Mouse (Mus musculus) c-Kit-negative CD71-positive TER-119-positive erythroid progenitor cells, embryonic 14.5 days (primary cell): ENCODE results near the gene Eri3.

Experiments
- DNase-seq: peaks from one replicate; pipeline ENCODE4 v3.0.0-alpha.2; 2013; ENCODE audit warnings: low read depth, low spot score

The Eri3 gene

DNA sequence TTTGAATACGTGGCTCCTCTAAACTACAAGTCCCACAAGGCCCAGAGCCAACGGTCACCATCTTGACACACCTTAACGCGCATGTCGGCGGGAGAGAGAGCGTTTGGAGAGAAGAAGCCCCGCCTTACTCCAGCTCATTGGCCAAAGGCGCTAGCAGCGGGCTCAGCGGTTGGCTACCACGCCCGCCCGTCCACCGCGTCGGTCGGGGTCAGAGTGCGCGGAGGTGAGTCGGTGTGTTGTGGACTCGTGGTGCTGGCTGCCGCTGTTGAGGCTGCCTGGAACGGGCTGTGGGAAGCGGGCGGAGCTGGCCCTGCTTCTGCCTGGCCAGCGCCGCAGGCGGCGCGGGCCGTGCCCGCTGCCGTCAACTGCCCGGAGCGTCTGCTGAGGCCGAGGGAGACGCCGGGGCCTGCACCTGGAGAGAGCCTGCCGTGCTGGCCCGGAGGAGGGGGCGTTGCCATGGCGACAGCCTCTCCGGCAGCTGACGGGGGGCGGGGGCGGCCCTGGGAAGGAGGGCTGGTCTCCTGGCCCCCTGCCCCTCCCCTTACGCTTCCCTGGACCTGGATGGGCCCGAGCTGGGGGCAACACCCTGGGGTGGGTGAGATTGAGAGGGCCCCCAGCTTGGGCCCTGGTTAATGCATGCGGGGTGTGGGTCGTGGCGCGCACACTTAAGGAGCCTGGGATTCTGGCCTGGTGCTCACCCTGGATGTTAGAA lies at the start of gene Eri3:
Gene Eri3, plus strand, starts transcription at position 226 of the 712 bp plus-strand sequence.
- peak; percentile 95 for DNase-seq

DNA sequence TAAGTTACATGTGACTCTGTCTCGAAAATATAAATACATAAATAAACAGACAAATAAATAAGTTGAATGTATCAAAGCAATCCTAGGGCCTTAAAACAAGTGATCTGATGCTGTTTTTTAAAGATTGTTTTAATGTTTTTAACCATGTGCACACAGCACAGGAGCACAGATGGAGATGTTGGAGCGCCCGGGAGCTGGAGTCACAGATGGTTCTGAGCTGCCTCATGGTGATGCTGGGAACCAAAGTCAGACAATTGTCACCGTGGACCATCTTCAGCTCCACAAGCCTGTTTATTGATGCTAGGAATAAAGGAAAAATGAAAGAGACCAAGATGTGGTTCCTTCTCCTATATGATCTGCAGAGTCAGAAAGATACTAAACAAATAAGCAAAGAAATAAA lies 31.9 kb upstream of the Eri3 start:
- DNase-seq: no peak

DNA sequence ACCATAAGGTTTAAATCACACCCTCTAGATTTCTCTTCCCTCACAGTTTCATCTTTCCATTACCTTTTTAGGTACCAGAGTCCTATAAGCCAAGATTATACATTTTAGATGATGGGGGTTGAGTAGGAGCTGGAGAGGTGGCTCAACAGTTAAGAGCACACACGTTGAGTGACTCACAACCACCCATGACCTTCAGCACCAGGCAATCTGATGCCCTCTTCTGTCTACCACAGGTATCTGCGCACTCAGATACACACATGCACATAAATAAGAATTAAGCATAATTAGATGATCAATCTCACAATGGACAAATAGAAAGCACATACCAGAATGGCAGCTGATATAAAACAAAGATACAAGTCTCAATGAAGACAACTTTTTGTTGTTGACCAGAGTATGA lies 28.8 kb upstream of the Eri3 start:
- DNase-seq: no peak

DNA sequence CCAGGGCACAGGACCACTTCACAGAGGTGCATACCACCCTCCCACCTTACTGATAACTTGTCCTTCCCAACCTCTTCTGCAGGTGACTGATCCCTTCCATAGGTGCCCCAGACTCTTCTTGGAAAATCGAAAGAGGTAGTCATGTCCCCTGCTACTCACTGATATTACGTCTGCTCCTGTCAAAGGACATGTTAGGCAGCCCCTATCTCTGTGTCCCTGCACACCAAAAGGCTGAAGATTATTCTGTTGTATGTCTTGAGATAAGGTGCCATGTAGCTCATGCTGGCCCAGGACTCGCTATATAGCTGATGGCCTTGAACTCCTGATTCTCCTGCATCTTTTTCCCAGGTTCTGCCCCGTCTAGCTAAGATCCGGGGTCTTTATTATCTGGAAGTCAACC lies 24.2 kb upstream of the Eri3 start:
- no peak for DNase-seq

DNA sequence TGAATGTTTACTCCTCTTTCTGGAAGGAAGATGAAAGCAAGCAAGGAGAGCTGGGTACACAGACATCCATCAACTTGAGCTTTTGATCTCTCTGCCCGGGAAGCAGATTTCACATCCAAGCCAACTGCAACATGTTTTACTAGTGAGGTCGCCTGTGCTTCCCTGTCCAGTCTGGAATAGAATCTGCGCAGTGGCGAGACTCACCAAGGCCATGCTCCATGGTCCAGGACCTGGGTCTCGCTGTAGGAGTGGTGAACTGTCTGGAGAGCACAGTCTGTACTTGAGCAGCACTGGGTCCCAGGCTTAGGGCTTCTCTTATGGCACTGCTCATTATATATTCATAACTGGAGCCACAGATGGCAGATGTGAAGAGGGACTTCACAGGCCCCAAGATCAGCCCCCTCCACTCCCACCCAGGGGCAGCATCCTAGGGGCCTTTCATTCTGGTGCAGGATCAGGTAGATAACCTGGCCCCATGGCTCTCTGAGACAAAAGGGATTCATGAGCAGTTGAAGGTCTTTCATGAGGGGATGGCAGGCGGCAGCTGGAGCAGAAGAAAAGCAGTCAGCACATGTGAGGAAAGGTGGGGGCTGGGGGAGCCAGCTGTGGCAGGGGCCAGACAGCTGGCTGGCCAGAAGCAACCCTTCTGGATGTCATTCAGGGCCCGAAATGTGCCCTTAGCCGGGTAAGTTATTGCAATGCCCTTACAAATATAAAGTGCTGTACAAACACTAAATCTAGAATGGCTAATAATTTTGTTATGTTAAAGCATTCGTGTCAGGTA lies 22.9 kb upstream of the Eri3 start:
- no peak for DNase-seq

DNA sequence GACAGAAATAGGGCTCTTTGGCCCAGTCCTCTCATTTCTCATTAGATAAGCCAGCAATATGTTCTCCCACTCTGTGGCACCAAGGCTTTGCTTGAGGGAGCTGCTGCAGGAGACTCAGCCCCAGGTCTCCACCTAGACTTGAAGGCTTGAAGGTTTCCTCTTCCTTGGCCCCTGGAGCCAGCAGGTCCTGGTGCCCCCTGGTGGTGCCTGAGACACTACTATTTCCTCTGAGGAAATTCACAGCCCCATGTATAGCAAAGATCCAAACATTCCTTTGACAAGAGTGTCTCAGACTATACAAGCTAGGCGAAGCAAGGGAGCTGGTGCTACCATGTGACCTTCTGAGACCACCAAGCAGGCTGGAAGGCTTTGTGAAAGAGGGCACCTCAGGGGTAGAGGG lies 22.2 kb upstream of the Eri3 start:
- no peak for DNase-seq

DNA sequence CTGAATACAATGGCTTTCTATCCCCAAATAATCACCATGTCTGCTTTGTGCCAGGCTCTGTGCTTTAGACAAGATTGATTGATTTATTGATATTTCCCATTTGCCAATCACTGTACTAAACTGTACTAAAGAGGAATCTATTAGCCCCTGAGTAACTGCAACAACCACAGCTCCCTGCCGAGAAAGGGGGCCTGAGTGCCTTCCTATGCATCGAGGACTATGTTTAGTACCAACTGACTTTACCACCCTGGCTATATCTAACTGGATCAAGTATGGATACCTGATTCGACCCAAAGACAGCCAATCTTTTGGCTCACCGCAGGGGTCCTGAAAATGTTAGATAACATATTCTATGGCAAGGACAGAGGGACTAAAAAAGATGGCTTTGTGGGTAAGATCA lies 20.3 kb upstream of the Eri3 start:
- no peak for DNase-seq

DNA sequence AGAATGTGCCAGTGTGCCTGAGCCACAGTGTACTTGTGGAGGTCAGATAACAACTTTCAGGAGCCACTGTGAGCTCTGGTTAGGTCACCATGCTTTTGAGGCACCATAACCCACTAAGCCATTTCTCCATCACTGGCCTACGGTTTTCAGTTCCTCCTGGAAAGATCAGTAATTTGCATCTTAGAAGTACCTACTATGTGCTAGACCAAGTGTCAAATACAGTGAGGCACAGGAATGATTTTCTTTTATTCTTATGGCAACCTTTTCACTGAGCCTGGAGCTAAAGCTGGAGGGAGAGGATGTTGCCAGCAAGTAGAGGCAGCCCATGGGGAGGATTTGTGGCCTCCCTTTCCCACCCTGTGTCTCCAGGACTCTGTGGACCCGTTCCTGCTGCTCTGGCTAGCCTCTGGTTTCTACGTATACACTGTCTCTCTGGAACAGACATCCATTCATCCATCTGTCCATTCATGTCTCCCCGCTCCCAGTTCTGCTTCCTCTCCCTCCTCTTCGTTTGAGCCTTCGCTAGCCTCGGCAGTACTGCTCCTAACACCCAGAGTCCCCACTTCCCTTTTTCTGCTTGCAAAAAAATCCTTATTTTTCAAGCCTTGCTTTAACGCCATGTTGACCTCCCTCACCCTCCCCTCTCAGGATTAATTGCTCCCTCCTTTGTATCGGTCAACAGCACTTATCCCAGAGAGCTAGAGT lies 14.5 kb upstream of the Eri3 start:
- no peak for DNase-seq

DNA sequence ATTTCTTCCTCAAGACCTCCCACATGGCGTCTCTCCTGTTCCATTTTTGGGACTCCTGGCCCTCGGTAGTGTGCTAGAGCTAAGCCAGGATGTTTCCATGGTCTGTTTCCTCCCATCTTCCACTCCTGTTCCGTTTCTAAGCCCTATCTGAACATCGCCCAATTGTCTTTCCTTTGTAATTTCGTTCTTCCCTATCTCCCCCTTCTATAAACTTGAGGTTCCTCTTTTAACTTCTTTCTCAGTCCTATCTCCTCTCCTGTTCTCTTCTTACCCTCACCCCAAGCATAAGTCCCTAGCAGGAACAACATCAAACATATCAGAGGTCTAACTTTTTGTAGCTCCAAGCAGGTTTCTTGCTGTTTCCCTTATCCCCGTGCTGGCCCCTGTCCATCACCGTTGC lies 13.2 kb upstream of the Eri3 start:
- no peak for DNase-seq

DNA sequence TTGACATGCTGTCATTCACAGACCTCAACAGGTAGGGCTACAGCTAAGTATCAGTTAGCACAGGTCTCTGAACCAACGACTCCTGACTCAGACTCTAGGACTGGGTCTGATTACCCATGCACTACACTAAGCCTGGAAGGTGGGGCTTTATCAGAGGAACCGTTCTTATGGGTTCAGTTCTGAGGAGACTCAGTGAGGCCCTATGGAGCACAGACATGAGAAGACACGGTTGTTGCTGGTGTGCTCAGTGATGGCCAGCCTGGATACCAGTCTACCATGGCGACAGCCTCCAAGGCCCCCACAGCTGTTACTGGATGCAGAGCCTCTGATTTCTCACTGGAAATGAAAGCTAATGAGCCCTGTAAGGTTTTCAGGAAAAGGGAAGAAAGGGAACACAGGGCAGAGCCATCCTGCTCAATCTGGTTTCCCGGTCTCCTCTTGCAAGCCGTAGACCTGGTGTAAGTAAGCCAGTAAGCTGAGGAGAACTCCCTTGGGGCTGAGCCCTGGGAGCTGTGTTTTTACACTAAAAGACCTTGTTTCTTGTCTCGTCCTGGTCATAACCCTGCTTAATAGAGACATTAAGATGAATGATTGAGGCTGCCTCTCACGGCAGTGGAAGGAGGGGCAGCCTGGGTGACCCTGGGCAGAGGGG lies 10.7 kb upstream of the Eri3 start:
- no peak for DNase-seq

DNA sequence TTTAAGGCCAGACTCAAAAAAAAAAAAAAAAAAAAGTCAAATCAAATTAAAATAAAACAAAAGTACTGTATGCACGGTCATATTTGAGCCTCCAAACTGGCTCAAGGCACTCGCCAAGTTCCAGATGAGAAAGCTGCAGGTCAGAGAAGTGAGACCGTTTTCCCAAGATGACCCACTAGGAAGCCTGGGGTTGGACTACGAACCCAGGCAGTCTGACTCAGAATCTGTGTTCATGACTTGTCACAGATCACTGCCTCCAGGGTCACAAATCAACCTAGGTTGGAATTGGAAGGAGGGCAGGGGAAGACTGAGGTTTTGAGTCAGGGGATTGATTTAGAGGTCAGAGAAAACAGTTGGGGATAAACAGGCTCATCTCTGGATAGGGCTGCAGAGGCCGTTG lies 9.6 kb upstream of the Eri3 start:
- DNase-seq: no peak

DNA sequence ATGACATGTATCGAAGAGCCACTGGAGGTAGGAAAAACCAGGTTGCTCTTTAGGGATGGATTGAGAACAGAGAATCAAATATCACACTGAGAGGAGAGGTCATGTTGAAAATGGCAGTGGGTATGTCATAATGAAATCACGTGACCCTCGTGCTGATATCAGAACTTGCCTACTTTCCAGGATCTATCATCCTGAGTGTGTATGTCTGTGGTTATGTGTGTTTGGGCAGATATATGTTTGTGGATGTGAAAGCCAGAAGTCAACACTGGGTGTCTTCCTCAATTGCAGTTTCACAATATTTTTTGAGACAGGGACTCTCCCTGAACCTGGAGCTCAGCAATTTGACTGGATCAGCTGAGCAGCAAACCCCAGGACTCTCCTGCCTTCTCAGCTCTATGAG lies 4.7 kb upstream of the Eri3 start:
- DNase-seq: no peak

DNA sequence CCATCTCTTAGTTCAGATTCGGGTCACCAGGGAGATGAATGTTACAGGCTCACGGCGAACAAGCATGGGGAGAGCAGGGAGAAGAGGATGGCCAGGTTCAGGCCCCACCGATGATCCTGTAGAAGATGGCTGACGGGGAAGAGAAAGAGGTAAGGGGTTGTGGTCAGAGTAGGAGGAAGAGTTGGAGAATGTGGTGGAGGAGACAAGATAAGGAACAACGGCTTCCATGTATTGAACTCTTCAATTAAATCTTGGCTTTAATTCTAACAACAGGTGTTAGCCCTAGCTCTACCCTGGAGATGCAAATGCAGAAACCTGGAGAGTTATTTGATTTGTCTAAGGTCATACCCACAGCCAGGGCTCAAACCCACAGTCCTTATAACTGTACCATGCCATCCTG lies 3.5 kb upstream of the Eri3 start:
- DNase-seq: no peak

DNA sequence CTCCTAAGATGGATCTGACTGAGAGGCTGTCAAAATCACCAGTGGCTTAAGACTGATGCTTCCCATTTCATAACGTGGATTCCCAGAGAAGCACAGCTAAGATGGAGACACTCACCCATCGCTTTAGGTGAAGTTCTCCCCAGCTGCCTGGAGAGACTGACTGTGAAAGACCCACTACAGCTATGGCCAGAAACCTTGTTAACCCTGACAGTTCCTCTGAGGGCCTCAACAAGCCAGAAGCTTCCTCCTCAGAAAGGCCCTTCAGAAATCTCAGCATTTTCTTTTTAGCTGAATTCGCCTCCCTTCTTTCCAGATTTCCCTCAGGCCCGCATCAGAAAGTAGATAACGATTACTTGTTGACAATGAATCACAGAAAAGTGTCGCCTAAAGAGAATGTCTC lies 589 bp upstream of the Eri3 start:
- DNase-seq: no peak

DNA sequence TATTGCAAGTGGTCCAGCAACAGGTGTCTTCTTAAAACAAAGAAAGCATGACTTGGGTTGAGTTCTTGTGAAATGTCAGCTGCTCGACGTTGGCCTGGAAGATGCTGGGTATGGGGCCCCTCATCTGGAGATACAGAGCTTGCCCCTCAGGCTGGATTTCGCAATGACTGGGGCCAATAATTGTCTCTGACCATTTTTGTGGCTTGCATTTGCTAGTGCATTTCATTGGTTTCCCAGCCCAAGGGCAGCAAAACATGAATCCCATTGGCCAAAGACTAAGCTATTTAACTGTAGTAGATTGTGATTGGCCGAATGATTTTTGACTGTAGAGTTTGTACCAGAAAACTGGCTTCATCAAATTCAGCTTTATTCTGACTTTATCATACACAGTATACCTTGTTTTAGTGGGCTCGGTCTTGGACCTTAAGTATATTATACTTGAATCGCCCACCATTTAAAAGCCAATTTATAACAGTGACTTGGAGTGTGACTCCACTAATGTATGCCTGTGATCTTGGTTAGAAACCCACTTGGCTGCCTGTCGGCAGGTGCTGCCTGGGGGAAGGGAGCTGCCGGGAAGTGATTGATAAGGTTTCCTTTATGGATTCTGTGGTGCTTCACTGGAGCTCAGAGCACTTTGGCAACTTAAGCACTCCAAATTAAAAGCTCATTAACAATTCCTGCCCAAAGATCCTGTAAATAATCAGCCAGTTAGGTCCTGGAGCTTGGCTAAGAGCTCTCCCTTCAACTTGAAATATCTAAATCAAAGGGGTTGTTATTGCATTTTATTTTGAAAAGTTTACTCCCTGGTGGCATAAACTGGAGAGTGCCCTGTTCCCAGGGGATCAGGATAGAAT lies 1.2 kb downstream of the Eri3 start:
- no peak for DNase-seq

DNA sequence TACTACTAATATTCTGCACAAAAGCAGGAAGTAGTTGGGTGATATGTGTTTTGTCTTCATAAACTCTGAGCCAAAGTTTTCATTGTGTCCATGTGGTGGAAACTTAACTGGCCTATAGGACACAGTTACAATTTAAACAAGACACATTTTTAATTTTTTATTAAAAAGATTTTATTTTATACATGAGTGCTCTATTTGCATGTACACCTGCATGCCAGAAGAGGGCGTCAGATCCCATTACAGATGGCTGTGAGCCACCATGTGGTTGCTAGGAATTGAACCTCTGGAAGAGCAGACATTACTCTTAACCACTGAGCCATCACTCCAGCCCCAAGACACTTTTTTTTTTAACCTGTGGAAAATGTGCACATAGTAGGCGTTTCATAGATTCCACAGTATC lies 5.3 kb downstream of the Eri3 start:
- no peak for DNase-seq

DNA sequence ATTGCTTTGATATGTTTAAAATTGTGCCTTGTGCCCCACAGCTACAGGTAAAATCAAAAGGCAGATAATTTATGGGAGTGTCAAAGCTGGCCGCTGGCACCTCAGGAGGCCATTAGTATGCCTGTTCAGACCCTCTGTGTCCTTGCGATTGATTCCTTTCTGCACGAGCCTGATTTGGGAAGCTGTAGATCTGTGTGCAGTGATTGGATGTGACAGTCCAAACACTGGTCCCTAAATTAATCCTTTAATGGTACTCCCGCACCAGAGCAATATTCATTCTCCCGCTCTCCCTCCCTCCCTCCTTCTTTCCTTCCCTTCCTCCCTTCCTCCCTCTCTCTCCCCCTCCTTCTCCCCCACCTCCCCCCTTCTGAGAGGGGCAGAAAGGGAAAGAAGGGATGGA lies 6.2 kb downstream of the Eri3 start:
- DNase-seq: no peak

DNA sequence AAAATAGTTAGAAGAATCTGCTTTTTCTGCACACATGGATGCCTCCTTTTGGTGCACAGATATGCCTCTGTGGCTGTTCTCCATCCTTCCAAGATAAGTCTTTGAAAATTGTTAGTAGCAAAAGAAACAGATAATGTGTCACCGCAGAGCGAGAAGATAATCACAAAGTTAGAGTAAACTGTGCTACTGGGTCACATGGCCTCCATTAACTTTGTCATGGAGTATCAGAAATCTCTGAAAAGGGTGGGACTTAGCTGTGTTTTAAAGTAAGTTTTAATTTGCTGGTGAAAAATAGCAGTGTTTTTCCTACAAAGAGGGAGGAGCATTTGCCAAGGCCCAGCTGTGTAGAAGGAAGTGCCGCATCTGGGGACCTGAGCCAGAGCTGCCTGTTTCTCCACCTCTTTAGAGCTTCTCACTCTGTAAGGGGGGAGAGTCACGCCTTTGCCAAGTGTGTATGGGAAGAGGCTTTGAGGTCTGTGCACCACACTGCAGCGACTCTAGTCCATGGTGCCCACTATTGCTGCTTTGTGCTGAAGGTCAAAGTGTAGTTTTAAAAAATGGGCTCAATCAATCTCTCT lies 7.0 kb downstream of the Eri3 start:
- no peak for DNase-seq

DNA sequence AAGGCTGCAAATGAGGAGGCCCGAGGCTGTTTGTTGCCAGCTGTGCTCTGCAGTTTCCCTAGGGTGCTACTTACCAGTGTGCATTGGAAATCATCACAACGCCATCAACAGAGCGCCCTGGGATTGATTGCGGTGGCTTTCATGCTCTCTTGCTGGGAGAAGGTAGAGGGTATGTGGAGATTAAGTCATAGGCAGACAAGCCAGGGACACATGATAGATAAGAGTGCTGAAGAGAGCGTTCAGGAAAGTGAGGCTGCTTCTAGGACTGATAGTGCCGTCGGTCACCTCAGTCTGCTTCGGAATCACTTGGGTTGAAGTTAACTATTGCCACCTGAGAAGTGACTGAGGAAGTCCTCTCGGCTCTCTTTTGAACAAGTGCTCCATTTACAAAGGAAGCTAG lies 13.8 kb downstream of the Eri3 start:
- DNase-seq: no peak

DNA sequence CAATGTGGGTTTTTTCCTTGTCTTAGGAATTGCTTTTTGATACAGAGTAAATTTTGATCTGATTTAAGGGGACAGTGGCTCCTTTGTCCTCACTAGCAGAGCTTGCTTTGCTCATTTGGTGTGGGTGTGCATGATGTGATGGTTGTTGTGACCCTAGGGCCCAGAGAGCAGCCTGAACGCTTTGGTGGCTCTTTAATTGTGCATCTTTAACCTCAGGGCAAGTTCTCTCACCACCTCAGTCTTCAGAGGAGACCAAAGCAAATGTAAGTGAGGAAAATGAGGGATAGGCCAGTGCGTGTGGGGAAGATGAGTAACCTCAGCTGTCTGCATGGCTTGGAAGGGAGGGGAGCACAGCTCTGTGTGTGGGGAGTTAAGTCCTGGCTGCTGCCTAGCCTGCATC lies 18.7 kb downstream of the Eri3 start:
- DNase-seq: no peak

DNA sequence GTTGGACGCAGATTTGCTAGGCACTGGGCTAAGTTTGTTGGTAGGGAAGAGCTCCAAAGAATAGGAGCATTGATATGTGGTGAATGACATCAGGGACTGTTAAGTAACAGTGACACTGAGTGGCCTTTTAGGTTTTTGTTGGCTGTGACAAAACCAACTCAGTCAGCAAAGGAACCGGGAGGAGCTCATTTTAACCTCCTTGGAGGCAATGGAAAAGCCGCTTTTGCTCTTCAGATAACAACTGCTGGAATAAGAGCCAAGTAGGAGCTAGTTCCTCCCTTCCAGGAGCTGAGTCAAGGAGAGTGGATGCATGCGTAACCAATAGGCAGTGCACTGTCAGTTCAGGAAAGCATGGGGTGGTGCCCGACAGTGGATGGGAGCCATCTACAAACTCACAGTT lies 20.8 kb downstream of the Eri3 start:
- DNase-seq: no peak
